Mouse (Mus musculus) stomach, postnatal 0 days (tissue): ENCODE data around the gene Daam1.

Experiments used
- CTCF ChIP-seq: IDR thresholded peaks from 2 replicates; pipeline ENCODE4 v1.5.1; 2016; ENCODE audit warnings: antibody characterized with exemption, low read depth, mild to moderate bottlenecking, moderate library complexity
- EP300 ChIP-seq: optimal IDR thresholded peaks from 2 replicates; pipeline ENCODE3; 2016; ENCODE audit warnings: antibody characterized with exemption

GRCm38 (mm10) chr12:71812567-71812966 lies 18.3 kb upstream of the Daam1 start:
- TF ChIP-seq EP300 = no peak
- TF ChIP-seq CTCF = no peak
